Comparison of ENCODE assay signal across 27 mouse cellular contexts in genomic region chrX:113826810-113827209, GRCm38 (mm10).
DNase-seq lines count a peak whose midpoint lies in the region; ATAC-seq and TF ChIP-seq lines count a peak whose summit lies in the region.
"Had no signal": no experiment of that assay in that cellular context is flagged by ENCODE, and none has a peak within 500 bp of the region (broad histone marks: within the 10 kb centered on the region; RNA-seq: fewer than 3 reads in every experiment).

No protein-coding gene starts in this region.

- no peak for TF ChIP-seq POLR2A in MEL (IDR thresholded peaks at IDR 0.05; ENCODE audit: control insufficient read depth in 1 of 2, insufficient read depth in 1 of 2, low read depth in 1 of 2, low read length in 2 of 2, poor library complexity in 1 of 2)

- H3K27ac ChIP-seq in MEL (ENCODE audit: control insufficient read depth, low read depth, low read length): no peak overlapping the region
- H3K27ac ChIP-seq: embryonic facial prominence, embryonic 13.5 days; embryonic facial prominence, embryonic 15.5 days; forebrain, embryonic 10.5 days; forebrain, embryonic 12.5 days had no signal

- H3K79me2 ChIP-seq in MEL (ENCODE audit: control insufficient read depth, insufficient read depth, low read length, poor library complexity): no peaks in the 10 kb centered on the region

- DNase-seq in MEL (ENCODE audit: low read depth, low spot score): peak; percentile 41
- DNase-seq in heart, postnatal 4 days: no peak
- no peak for DNase-seq in left cerebral cortex, postnatal 14 days (ENCODE audit: low spot score in 2 of 2)
- no peak for DNase-seq in right cerebral cortex, postnatal 25 days
- no peak for DNase-seq in layer of hippocampus, postnatal 14 days (ENCODE audit: low spot score in 2 of 2)
- DNase-seq: adrenal gland, adult 8-10 months; adrenal gland, postnatal 14 days; adrenal gland, postnatal 36 days; B cell, adult 2 months; cerebellum, adult 11-12 months; cerebellum, adult 2 months; cerebellum, adult 9-10 months; cerebellum, postnatal 10 days; cerebellum, postnatal 25 days; embryo, embryonic 11 days; forebrain, postnatal 0 days had no signal

- H3K36me3 ChIP-seq in MEL (ENCODE audit: control insufficient read depth in 1 of 2, insufficient read depth in 2 of 2, low read length in 2 of 2): peaks cover 0 to 2% of the 10 kb centered on the region in 2 experiments; a peak in 2 of 4 replicates
- H3K36me3 ChIP-seq: embryonic facial prominence, embryonic 13.5 days; embryonic facial prominence, embryonic 15.5 days; forebrain, embryonic 10.5 days; forebrain, embryonic 12.5 days; G1E had no signal

- no peak for TF ChIP-seq EP300 in MEL (IDR thresholded peaks at IDR 0.05; ENCODE audit: low read depth in 1 of 2, low read length in 2 of 2)

- intact Hi-C loops in left cerebral cortex, postnatal 14 days (cut with DNase I): no loop called here

- peak; percentile 58 for ATAC-seq in CD4-positive, CD25-positive, alpha-beta regulatory T cell, adult 4 months
- 0 out of 2 replicates have a peak, but pooled peaks have one; percentile 52 for ATAC-seq in common myeloid progenitor, adult 5-6 weeks (replicated peaks; ENCODE audit: low read depth, poor library complexity, severe bottlenecking)
- ATAC-seq: activated CD4-positive, CD25-positive, alpha-beta regulatory T cell, adult 4 months; forebrain, embryonic 14.5 days; forebrain, postnatal 0 days; Patski had no signal

- no peak for TF ChIP-seq CTCF in MEL (IDR thresholded peaks at IDR 0.05 in 2 of 3, conservative IDR thresholded peaks at IDR 0.05 in 1 of 3; ENCODE audit: control insufficient read depth in 1 of 3, insufficient read depth in 1 of 3, low read depth in 2 of 3, low read length in 3 of 3, poor library complexity in 1 of 3, severe bottlenecking in 1 of 3)

- H3K9me3 ChIP-seq in MEL (replicated peaks; ENCODE audit: insufficient read depth, low read length): no peaks in the 10 kb centered on the region
- H3K9me3 ChIP-seq: embryonic facial prominence, embryonic 13.5 days; embryonic facial prominence, embryonic 15.5 days; forebrain, embryonic 10.5 days; forebrain, embryonic 12.5 days; G1E had no signal

- H3K4me3 ChIP-seq in MEL (ENCODE audit: control insufficient read depth in 1 of 2, insufficient read depth in 1 of 2, low read depth in 2 of 2, low read length in 2 of 2): no peak overlapping the region
- H3K4me3 ChIP-seq: embryonic facial prominence, embryonic 13.5 days; embryonic facial prominence, embryonic 15.5 days; erythroblast, embryonic 14.5 days; forebrain, embryonic 10.5 days; forebrain, embryonic 12.5 days had no signal

- no peak for TF ChIP-seq RAD21 in MEL (IDR thresholded peaks at IDR 0.05; ENCODE audit: low read depth, low read length)

- no peak overlapping the region for H3K9ac ChIP-seq in MEL (ENCODE audit: control insufficient read depth, low read depth, low read length, poor library complexity, severe bottlenecking)
- H3K9ac ChIP-seq: embryonic facial prominence, embryonic 13.5 days; embryonic facial prominence, embryonic 15.5 days; forebrain, embryonic 12.5 days; forebrain, postnatal 0 days had no signal

- H3K4me1 ChIP-seq in MEL (ENCODE audit: control insufficient read depth in 1 of 2, insufficient read depth in 2 of 2, low read length in 2 of 2): no peaks in the 10 kb centered on the region
- H3K4me1 ChIP-seq: embryonic facial prominence, embryonic 13.5 days; embryonic facial prominence, embryonic 15.5 days; forebrain, embryonic 10.5 days; forebrain, embryonic 12.5 days had no signal

- H3K27me3 ChIP-seq in MEL (ENCODE audit: control insufficient read depth in 1 of 2, insufficient read depth in 2 of 2, low read length in 2 of 2): no peaks in the 10 kb centered on the region
- H3K27me3 ChIP-seq: embryonic facial prominence, embryonic 13.5 days; embryonic facial prominence, embryonic 15.5 days; forebrain, embryonic 12.5 days had no signal

TF ChIP-seq in MEL, 35 proteins besides CTCF, POLR2A, EP300 and RAD21:
- TF ChIP-seq TAL1 (IDR thresholded peaks at IDR 0.05; ENCODE audit: low read length): no peak
- no peak for TF ChIP-seq ZC3H11A (IDR thresholded peaks at IDR 0.05; ENCODE audit: low read depth, low read length)
- TF ChIP-seq KAT2A (conservative IDR thresholded peaks at IDR 0.05; ENCODE audit: low read depth, low read length): no peak
- TF ChIP-seq ETS1 (IDR thresholded peaks at IDR 0.05; ENCODE audit: low read depth, low read length): no peak
- no peak for TF ChIP-seq GABPA (IDR thresholded peaks at IDR 0.05; ENCODE audit: low read depth, low read length)
- no peak for TF ChIP-seq ZKSCAN1 (IDR thresholded peaks at IDR 0.05; ENCODE audit: low read depth, low read length)
- no peak for TF ChIP-seq TCF12 (IDR thresholded peaks at IDR 0.05; ENCODE audit: low read depth, low read length)
- TF ChIP-seq ZNF384 (IDR thresholded peaks at IDR 0.05; ENCODE audit: low read depth, low read length): peak; percentile 44
